Mouse (Mus musculus): ENCODE measurements around the gene Dnaic1.

Gene Dnaic1

DNA sequence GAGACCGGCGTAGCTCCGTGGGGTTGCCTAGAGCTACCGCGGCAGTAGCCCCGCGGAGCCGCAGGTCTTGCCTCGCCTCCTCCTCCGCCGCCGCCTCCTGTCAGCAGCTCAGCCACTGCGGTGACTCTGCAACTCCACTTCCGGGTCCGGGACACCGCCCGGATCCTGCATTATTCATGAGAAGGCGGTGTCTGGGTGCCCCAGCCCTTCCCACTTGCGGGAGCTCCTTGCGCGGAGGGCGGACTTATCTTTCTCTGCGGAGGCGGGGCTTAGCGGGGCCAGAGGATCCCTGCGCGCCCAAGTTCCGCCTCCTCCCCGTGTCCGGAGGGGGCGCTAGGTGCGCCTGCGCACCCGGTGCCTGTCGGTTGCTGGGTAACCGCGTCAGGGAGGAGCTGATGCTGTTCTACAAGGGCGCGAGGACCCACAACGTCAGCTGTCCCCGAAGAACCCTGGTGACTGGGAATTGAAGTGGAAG lies at the start of gene Dnaic1, which contains the start of gene Fam219a:
TSS of gene Dnaic1 (plus strand) at position 365 of the 475 bp plus-strand sequence.
TSS of gene Fam219a (minus strand) at position 128 of the 475 bp plus-strand sequence.
- peak; percentile 98 for DNase-seq (ENCODE audit: low read depth, low spot score)

DNA sequence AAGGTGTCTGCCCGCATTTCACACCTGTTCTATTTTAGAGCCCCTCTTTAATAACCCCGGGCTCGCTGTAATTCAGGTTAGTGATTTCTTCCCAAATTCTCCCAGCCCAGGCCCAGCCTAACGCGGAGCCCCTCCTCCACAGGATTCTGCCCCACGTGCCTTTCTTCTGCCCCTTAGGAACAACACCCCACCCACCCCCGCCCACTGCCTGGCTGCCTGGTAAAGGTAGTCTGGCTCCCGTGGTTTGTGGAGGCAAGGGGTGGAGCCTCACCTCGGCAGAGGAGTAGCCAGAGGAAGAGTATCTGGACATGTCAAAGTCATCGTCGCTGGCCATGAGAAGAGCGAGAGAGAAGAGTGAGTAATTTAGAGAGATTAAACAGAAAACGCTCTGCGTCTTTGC lies 48.9 kb upstream of the Dnaic1 start:
- DNase-seq (ENCODE audit: low read depth, low spot score) = no peak

DNA sequence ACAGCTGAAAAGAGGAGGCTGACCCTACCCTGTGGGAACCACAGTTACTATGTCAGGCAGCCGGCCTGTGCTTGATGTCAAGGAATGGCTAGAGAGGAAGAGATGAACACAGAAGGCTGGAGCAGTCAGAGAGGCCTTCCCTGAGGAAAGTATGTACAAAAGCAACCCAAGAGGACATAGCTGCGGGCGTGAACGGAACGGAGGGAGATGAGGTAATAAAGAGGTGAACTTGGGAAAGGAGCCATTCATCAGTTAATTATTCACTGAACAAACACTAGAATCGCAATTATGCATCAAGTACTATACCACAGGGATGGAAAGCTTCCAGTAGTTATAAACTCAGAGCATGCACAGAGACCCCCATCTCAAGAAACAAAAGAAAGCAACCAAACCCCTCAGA lies 47.4 kb upstream of the Dnaic1 start:
- no peak for DNase-seq (ENCODE audit: low read depth, low spot score)

DNA sequence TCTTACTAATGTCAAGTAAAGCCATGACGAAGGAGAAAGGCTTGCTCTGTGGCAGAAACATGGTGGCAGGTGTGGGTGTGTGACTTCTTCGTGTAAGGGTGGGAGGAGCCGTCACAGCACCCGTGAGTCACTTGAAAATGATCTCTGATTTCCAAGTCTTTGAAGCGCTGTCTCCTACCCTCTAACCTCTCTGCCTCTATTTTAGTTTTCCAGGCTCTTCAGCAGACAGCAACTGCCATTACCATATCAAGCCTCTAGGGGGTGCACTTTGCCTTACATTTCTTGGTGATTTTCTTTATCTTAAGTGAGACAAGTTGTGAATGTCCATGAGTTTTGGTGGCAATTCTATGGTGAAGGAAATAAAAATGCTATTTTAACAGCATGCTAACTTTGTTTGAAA lies 46.8 kb upstream of the Dnaic1 start:
- peak; percentile 73 for DNase-seq (ENCODE audit: low read depth, low spot score)

- no peak for DNase-seq (ENCODE audit: low read depth, low spot score)
Measured at GRCm38 (mm10) chr4:41523839-41524238, 45.7 kb upstream of the Dnaic1 start.

DNA sequence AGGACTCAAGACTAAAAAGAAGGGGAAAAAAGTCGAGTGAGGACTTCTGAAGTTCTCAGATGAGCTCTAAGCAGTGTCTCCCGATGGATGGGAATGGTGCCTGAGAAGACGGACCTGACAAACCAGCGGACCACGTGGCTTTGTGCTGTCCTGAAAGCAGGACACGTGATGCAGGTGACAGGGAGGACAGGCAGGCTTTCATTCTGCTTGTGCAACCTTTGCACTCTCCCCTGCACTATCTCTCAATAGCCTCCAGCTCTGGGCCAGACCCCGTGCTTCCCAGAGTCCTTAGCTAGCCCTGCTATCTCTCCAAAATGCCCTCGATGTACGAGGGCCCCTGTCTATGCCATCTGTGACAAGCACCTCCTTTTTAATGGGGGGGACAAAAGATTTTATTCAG lies 44.7 kb upstream of the Dnaic1 start:
- no peak for DNase-seq (ENCODE audit: low read depth, low spot score)

DNA sequence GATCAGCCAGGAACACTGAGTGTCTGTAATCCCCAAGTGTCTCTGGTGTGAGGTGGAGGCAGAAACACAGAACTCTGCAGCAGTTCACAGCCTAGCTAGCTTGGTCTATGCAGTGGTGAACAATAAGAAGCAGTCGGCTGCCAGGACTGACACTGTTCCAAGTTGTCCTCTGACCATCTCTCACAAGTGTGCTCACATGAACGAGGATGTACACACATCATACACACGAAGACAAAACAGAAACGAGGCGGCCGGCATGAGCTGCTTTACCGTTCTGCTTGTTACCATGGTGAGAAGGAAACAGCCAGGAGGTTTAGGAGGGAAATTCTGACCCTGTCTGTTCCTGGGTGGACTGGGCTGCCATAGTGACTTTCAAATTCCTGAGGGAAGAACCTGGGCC lies 43.0 kb upstream of the Dnaic1 start:
- DNase-seq (ENCODE audit: low read depth, low spot score) = no peak

DNA sequence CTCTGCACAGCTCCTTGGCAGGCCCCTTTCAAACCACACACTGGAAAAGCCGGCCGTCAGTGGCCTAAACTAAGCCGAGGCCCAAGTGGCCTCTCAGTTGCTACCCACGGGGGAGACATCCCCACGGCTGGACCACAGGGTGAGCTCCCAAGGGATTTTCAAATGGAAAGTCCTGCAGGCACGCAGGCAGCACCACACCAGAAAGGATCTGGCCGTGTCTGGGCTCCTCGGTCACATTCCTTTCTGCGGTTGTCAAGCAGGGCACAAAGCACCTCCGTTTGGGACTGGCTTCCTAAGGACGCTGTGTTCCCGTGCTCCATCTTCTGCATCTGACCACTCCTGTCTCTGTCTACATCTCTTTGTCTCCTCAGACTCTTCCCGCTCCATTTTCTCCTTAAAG lies 42.5 kb upstream of the Dnaic1 start:
- DNase-seq (ENCODE audit: low read depth, low spot score) = no peak

GRCm38 (mm10) chr4:41527996-41528395 lies 41.6 kb upstream of the Dnaic1 start:
- no peak for DNase-seq (ENCODE audit: low read depth, low spot score)

GRCm38 (mm10) chr4:41532420-41532819 lies 37.2 kb upstream of the Dnaic1 start:
- DNase-seq (ENCODE audit: low read depth, low spot score) = peak; percentile 54

DNA sequence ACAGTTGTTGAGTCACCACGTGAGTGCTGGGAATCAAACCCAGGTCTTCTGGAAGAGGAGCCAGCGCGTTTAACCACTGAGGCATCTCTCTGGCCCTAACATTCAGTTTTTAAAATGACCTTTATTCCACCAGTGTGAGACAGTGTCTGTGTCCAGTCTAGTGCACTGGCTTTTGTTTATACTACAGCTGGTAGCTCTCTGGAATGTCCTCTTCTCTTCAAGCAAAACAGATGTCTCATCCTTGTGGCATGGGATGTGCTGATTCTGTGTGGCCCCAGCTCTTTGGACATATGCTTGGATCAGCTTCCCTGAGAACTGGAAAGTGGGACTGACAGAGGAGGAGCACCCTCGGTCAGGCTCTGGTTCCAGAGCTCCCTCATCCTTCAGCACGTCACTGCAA lies 34.7 kb upstream of the Dnaic1 start:
- DNase-seq (ENCODE audit: low read depth, low spot score) = no peak

GRCm38 (mm10) chr4:41542136-41542535 lies 27.4 kb upstream of the Dnaic1 start:
- DNase-seq (ENCODE audit: low read depth, low spot score) = no peak

DNA sequence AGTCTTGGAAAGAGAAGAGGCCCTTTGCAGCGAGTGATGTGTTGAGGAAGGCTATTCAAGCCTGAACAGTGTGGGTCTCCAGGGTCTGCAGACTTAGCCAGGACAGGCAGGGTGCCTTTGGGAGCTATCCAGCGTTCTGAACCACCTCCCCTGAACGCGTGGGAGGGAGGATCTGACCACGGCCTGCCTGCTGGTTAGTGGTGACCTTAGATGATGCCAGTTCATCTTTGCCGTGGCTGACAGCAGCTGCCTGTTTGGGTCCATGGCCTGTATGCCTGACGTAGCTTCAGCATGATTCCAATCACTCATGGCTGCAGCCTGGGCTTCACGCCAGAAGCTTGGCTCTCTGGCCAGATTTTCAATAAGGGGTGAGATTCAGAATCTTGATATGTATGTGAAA lies 23.6 kb upstream of the Dnaic1 start:
- DNase-seq (ENCODE audit: low read depth, low spot score) = peak; percentile 29

GRCm38 (mm10) chr4:41547086-41547485 lies 22.5 kb upstream of the Dnaic1 start:
- DNase-seq (ENCODE audit: low read depth, low spot score) = no peak

DNA sequence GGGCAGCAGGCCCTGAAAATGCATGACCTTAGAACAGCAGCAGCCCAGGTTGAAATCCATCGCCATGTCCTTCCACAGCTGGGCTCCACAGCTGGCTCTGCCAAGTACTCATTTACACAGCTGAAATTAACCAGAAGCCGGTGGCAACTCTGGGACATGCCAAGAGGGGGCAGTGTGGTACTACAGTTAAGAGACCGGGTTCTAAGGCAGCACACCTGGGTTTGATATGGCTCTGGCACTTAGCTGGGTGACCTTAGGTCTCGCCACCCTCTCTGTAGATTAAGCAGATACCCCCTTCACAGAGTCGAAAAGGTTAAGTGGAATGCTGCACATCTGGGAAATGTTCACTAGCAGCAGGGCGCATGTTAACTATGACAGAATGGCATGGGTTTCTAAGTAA lies 17.0 kb upstream of the Dnaic1 start:
- peak; percentile 74 for DNase-seq (ENCODE audit: low read depth, low spot score)

DNA sequence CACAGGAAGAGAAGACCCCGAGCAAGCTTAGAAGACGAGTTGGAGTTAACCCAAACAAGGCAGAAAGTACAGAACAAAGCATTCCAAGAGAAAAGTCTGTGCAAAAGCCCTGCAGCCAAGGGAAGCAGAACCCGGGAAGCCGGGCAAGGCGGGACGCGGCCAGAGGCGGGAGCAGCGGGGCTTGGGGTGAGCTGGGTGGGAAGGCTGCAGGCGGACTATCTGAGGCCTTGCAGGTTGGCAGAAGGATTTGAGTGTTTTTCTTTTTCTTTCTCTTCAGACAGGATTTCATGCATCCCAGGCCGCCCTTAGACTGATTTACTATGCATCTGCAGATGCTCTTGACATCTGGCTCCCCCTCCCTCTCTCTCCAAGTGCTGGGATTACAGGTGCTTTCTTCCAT lies 16.5 kb upstream of the Dnaic1 start:
- no peak for DNase-seq (ENCODE audit: low read depth, low spot score)

- peak; percentile 11 for DNase-seq (ENCODE audit: low read depth, low spot score)
Measured at GRCm38 (mm10) chr4:41554994-41555663, 14.4 kb upstream of the Dnaic1 start.

GRCm38 (mm10) chr4:41556311-41556953 lies 13.1 kb upstream of the Dnaic1 start:
- no peak for DNase-seq (ENCODE audit: low read depth, low spot score)

DNA sequence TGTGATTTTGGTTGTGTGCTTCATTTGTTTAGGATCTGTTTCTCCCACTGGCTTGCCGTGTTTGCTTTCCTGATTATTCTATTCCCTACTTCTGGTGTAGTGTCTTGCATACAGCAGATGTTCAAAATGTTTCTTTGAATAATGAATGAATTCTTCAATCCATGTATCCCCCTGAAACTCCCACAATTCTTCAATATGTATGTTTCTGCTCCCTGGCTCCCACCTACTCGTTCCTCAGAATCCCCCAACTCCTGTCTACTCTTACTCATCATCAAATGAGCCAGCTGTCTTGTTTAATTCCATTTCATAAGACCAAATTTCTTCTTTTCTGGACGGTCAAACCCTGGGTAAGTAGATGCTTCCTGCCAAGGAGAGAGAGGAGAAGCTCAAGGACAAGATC lies 12.5 kb upstream of the Dnaic1 start:
- no peak for DNase-seq (ENCODE audit: low read depth, low spot score)

GRCm38 (mm10) chr4:41563297-41563696 lies 6.3 kb upstream of the Dnaic1 start:
- DNase-seq (ENCODE audit: low read depth, low spot score) = no peak

DNA sequence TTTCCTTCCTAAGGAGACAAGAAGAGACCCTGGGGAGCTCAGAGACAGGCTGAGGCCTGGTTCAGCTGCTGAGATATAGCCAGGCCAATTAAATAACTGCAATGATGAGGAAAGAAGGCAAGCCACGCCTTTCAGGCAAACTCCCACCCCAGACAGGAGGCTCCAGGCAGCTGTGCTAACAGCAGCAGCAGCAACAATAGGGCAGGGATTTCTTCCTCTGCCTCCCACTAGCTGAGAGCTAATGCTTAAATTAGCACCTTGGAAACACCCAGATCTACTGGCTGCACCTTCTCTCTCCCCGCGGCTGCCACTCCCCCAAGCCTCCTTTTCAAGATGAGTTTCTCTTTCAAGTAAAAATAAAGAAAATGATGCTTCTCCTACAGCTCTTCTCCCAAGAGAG lies 3.5 kb upstream of the Dnaic1 start:
- no peak for DNase-seq (ENCODE audit: low read depth, low spot score)

DNA sequence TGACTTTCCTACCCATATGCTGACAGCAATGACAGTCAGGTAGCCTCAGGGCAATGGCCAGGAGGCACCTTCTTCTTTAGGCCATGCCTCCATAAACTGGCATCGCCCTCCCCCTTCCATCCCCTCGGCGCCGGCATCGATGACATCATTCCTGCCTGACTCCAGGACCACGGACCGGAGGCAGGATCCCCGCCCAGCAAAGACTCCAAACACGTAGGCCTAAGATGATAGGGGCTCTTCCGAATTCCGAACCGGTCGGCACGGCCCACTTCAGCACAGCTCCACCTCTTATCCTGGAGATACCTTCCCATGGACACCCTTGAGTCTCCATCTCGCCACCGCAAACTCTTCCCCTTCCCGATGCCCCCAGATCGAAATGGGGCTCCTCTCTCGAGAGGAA lies 1.3 kb upstream of the Dnaic1 start:
- DNase-seq (ENCODE audit: low read depth, low spot score) = peak; percentile 78

GRCm38 (mm10) chr4:41568682-41569410 lies 729 bp upstream of the Dnaic1 start:
- DNase-seq (ENCODE audit: low read depth, low spot score) = peak; percentile 55
